Mouse (Mus musculus) 416B (cell line): ENCODE results near the gene Trmt10a.

Experiments used
- DNase-seq: peaks from one replicate; pipeline ENCODE4 v3.0.0; 2011; ENCODE audit warnings: low read depth

Trmt10a gene

GRCm38 (mm10) chr3:138197556-138197955, 54.3 kb downstream of the Trmt10a start:
- no peak for DNase-seq

GRCm38 (mm10) chr3:138197973-138198721, 54.9 kb downstream of the Trmt10a start:
- DNase-seq: peak; percentile 89

- DNase-seq: no peak
These were observed 55.4 kb downstream of the Trmt10a start for GRCm38 (mm10) chr3:138198722-138199068.

- no peak for DNase-seq
These were observed 65.6 kb downstream of the Trmt10a start for GRCm38 (mm10) chr3:138208821-138209220.
